Mouse (Mus musculus) neutrophil, adult 65 days (primary cell): ENCODE data around the gene Dagla. TPM values are rescaled to one million over a fixed set of nuclear protein-coding genes. Genes with fewer than 3 reads are reported as not detected.

ENCODE experiments used
- total RNA-seq: library from RNA; stranded (reverse); gene quantifications from 2 replicates; pipeline ENCODE4 v1.2.4, GENCODE M21; 2023

The Dagla gene
- total RNA-seq = 0.18 and 0.25 TPM in 2 replicates

DNA sequence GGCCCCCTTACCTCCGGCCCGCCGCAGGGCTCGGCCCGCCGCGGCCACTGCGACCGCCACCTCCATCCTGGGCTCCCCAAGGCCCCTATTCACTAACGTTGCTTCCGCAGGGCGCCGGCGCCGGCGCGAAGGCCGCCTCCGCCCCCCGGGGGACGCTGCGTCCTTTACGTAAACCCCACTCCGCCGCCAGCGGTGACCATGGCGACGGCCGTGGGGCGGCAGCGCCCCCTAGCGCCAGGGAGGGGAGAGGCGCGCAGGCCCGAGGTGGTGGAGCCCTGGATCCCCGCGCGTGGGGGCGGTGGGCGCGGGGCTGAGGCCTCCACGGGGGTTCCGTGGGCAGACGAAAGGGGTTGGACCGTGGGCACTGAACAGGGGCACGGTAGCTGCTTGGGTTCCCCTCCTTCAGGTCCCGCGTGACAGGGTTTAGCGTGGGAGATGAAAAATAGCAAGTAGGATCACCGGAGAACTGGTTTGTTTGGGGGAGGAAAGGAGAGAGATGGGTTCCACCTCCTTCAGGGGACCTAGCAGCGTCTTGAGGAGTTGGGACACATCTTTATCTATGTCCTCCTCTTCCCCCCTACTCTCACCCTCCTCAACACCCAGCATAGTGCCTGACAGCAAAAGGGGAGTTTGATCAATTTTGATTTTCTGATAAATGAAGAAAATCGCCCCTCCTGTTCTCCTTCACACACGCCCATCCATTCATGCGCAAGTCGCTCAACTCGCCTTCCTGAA, at the start of gene Dagla:
Dagla (minus strand) TSS at position 68 of the 735 bp plus-strand sequence.

GRCm38 (mm10) chr19:10240654-10241305, 63.9 kb downstream of the Dagla start, which contains the start of gene Myrf:
TSS of gene Myrf (minus strand) at chr19:10240748.

GRCm38 (mm10) chr19:10203848-10204615, 100.6 kb downstream of the Dagla start, which contains the start of the genes Tmem258 and Fen1:
TSS of gene Tmem258 (plus strand) at chr19:10204014.
TSS of gene Fen1 (minus strand) at chr19:10204169.

Other genes with a start within 250 kb of the Dagla start
- gene Fads2, start 203.1 kb downstream of the Dagla start, total RNA-seq = 1.1 and 1.2 TPM in 2 replicates
- gene Fads1, start 122.0 kb downstream of the Dagla start, total RNA-seq = 4.1 and 6.0 TPM in 2 replicates
- 55.7 and 86.5 TPM in 2 replicates for gene Tmem258, start 100.9 kb downstream of the Dagla start, total RNA-seq
- 32.8 and 35.9 TPM in 2 replicates for gene Fen1, start 100.7 kb downstream of the Dagla start, total RNA-seq
- not detected in 2 replicates for gene Myrf, start 64.1 kb downstream of the Dagla start, total RNA-seq
- gene Syt7, start 84.2 kb upstream of the Dagla start, total RNA-seq = not detected in 2 replicates
- gene Lrrc10b, start 152.6 kb upstream of the Dagla start, total RNA-seq = not detected in 2 replicates
- 3.4 and 3.9 TPM in 2 replicates for gene Ppp1r32, start 178.1 kb upstream of the Dagla start, total RNA-seq
- 91.5 and 118 TPM in 2 replicates for gene Cpsf7, start 220.4 kb upstream of the Dagla start, total RNA-seq
- gene Sdhaf2, start 221.3 kb upstream of the Dagla start, total RNA-seq = 31.8 and 37.5 TPM in 2 replicates